Mouse (Mus musculus): Measurements from ENCODE around the gene Mad2l2.
A peak's percentile ranks its signal among the peaks of the same experiment; 100 is the strongest.

Mad2l2 gene

DNA sequence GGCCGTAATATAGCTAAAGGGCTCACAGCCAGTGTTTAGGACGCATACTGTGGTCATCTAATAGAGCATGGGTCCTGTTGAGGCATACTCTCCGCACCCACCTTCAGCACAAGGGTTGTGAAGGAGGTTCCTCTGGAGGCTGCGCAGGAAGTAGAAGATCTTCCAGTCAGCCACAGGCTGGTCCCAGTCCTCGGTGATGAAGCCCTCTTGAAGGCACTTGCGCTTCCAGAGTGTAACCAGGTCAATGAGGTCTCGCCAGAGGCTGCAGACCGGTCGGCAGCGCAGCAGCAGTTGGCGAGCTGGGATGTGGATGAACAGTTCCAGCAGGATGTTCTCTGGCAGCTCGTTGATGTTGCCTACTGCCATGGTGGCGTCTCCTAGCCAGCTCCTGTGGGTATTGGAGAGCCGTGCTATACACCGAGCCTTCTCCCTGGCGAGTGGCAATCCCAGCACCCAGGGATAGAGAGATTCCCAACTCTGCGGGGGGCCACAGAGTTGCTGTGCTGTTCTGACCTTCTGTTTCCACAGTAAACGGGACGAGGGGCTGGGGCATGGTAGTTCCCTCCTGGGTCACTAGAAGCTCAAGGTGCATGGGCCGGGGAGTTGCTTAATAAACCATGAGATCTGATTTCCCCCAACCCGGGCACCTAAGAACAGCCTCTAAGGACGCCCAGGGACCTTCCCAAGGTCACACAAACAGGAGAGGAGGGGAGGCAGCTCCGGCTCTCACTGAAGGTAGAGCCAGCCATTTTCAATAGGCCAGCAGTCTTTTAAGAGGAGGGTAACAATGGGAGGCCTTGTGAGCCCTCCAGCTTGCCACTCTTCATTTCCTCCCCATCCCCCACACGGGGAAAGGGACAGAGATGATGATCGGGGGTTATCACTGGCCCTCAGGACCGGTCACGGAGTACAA is 28.5 kb downstream of the Mad2l2 start:
- H3K4me3 ChIP-seq (replicated peaks; ENCODE audit: low read length): peak overlapping the region; percentile 85
- no peaks in the 10 kb centered on the region for H3K9me3 ChIP-seq (ENCODE audit: low read length)
- H3K4me1 ChIP-seq (replicated peaks; ENCODE audit: low read depth, low read length): peaks cover 77% of the 10 kb centered on the region
- H3K27me3 ChIP-seq (ENCODE audit: insufficient read depth, low read length): peaks cover 30% of the 10 kb centered on the region
- TF ChIP-seq POU5F1 (IDR thresholded peaks at IDR 0.05; ENCODE audit: borderline replicate concordance, low read length) (no peak), CTCF (conservative IDR thresholded peaks at IDR 0.05; ENCODE audit: low read length) (no peak), NANOG (IDR thresholded peaks at IDR 0.05; ENCODE audit: borderline replicate concordance, low read length) (no peak)
- H3K36me3 ChIP-seq (ENCODE audit: insufficient read depth, low read length): peaks cover 34% of the 10 kb centered on the region

DNA sequence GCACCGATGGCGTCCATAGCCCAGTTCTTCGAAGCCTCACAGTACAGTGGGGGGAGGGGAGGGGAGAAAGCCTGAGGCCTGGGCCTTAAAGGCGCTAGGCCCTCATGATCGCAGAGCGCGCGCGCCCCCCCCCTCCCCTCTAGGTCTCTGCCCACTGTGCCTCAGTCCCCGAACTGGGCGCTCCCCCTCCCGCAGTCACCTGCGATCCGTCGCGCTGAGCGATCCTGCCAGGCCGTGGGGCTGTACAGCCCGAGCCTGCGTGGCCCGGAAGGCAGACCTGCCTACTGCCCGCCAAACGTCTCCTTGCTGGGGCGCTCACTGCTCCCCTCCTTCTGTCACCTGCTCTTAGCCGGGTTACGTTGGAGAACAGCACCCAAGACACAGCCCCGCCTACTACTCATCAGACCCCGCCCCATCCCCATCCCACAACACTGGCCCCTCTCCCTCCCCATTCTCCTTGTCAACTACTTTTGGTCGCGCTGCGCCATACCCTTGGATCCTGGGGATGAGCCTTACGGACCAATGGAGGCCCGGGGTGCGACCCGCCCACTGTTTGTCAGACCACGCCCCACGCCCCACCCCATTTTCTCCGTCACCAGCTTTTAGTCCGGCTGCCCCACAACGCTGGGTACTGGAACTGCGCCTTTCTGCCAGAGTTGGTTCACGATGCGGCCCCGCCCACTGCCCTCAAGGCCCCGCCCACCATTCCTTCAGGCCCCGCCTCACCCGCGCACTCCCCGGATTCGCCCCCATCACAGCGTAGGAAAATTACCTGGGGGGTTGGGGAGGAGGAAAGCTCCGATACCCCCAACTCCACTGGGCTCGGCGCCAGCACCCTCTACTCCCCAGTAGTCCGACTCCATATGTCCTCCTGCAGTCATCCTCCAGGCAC is 29.6 kb downstream of the Mad2l2 start:
- peaks cover 30% of the 10 kb centered on the region for H3K36me3 ChIP-seq (ENCODE audit: insufficient read depth, low read length)
- H3K9me3 ChIP-seq (ENCODE audit: low read length): no peaks in the 10 kb centered on the region
- peaks cover 75% of the 10 kb centered on the region for H3K4me1 ChIP-seq (replicated peaks; ENCODE audit: low read depth, low read length)
- TF ChIP-seq CTCF (conservative IDR thresholded peaks at IDR 0.05; ENCODE audit: low read length): no peak
- no peak for TF ChIP-seq POU5F1 (IDR thresholded peaks at IDR 0.05; ENCODE audit: borderline replicate concordance, low read length)
- no peak for TF ChIP-seq NANOG (IDR thresholded peaks at IDR 0.05; ENCODE audit: borderline replicate concordance, low read length)
- peaks cover 40% of the 10 kb centered on the region for H3K27me3 ChIP-seq (ENCODE audit: insufficient read depth, low read length)
- H3K4me3 ChIP-seq (replicated peaks; ENCODE audit: low read length): peak overlapping the region; percentile 85

DNA sequence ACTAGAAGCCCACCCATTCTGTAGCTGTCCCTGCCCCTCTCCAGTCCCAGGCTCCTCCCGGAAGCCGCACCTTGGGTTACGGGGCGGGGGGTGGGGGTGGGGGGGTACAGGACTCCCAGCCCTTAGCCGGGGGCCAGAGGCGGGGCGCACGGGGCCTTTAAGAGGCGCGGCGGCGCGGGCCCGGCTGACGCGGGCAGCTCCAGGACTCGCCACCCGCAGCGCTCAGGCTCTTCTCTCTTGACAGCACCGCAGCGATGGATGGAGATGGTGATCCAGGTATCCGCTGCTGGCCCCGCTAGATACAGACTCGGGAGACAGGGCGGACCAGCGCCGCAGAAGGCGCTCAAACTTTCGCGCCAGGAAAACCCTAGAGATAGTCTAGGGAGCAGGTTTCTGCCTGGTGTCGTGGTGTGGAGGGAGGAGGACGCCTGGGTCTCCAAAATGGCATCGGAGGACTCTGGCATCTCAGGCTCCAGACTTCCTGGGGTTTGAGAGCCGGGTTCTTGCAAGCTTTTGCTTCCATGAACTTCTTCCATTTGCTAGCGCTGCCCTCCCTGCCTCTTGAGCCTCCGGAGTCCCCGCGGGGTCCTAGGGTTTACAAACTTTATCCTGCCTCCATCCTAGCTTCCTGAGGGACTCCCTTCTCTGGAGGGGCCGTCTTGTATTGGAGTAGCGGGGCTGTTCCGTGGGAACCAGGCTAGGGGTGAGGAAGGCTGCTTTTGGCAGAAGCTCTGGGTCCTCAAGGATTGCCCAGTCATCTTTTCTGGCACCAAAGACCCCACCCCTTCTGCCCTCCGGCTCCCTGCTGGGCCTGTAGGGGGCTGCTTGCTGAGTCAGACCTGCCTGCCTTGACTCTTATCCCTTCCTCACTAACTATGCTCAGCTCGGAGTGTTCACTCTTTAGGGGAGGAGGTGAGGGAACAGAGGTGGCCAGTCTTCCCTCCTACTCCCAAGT is 30.5 kb downstream of the Mad2l2 start, which contains the start of the genes Fbxo44 and Fbxo2:
TSS of gene Fbxo44 (minus strand) at position 47 of the 955 bp plus-strand sequence.
TSS of gene Fbxo2 (plus strand) at position 186 of the 955 bp plus-strand sequence.
- peaks cover 22% of the 10 kb centered on the region for H3K36me3 ChIP-seq (ENCODE audit: insufficient read depth, low read length)
- TF ChIP-seq NANOG (IDR thresholded peaks at IDR 0.05; ENCODE audit: borderline replicate concordance, low read length): no peak
- TF ChIP-seq CTCF (conservative IDR thresholded peaks at IDR 0.05; ENCODE audit: low read length): no peak
- no peak for TF ChIP-seq POU5F1 (IDR thresholded peaks at IDR 0.05; ENCODE audit: borderline replicate concordance, low read length)
- peak within 1 kb of the TSS; percentile 85 for H3K4me3 ChIP-seq (replicated peaks; ENCODE audit: low read length)
- H3K27me3 ChIP-seq (ENCODE audit: insufficient read depth, low read length): peaks cover 50% of the 10 kb centered on the region
- H3K9me3 ChIP-seq (ENCODE audit: low read length): no peaks in the 10 kb centered on the region
- peaks cover 75% of the 10 kb centered on the region for H3K4me1 ChIP-seq (replicated peaks; ENCODE audit: low read depth, low read length)

DNA sequence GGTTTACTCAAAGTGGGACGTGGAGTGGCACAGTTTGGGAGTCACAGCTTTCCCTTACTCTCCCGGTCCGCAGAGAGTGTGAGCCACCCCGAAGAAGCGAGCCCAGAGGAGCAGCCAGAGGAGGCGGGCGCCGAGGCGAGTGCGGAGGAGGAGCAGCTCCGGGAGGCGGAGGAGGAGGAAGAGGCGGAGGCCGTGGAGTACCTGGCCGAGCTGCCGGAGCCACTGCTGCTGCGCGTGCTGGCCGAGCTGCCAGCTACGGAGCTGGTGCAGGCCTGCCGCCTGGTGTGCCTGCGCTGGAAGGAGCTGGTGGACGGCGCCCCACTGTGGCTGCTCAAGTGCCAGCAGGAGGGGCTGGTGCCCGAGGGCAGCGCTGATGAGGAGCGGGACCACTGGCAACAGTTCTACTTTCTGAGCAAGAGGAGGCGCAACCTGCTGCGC is 33.8 kb downstream of the Mad2l2 start:
- no peaks in the 10 kb centered on the region for H3K9me3 ChIP-seq (ENCODE audit: low read length)
- peaks cover 61% of the 10 kb centered on the region for H3K4me1 ChIP-seq (replicated peaks; ENCODE audit: low read depth, low read length)
- H3K27me3 ChIP-seq (ENCODE audit: insufficient read depth, low read length): peaks cover 57% of the 10 kb centered on the region
- H3K4me3 ChIP-seq (replicated peaks; ENCODE audit: low read length): peak overlapping the region; percentile 72
- no peaks in the 10 kb centered on the region for H3K36me3 ChIP-seq (ENCODE audit: insufficient read depth, low read length)
- TF ChIP-seq CTCF (conservative IDR thresholded peaks at IDR 0.05; ENCODE audit: low read length): no peak
- TF ChIP-seq NANOG (IDR thresholded peaks at IDR 0.05; ENCODE audit: borderline replicate concordance, low read length): no peak
- no peak for TF ChIP-seq POU5F1 (IDR thresholded peaks at IDR 0.05; ENCODE audit: borderline replicate concordance, low read length)

DNA sequence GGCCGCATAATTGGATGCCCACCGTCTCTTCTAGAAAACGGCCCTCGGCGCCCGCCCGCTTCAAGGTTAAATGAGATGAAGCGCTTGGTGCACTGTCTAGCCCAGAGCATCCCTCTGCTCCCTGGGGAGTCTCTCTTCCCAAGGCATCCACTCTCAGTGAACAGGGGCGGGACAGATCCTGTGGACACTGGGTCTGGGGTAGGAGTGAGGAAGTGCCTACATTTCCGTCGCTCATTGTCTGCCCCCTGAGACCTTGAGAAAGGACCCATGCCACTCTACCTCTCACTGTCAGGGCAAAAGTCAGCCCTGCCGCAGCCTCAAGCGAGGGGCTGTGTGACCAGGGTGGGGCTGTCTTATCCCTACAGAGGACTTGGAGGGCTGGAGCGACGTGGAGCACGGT is 34.3 kb downstream of the Mad2l2 start:
- Histone ChIP-seq H3K36me3 (ENCODE audit: insufficient read depth, low read length) (no peaks in the 10 kb centered on the region), H3K27me3 (ENCODE audit: insufficient read depth, low read length) (peaks cover 57% of the 10 kb centered on the region), H3K4me3 (replicated peaks; ENCODE audit: low read length) (peak overlapping the region; percentile 72), H3K4me1 (replicated peaks; ENCODE audit: low read depth, low read length) (peaks cover 63% of the 10 kb centered on the region), H3K9me3 (ENCODE audit: low read length) (no peaks in the 10 kb centered on the region)
- TF ChIP-seq CTCF (conservative IDR thresholded peaks at IDR 0.05; ENCODE audit: low read length): no peak
- TF ChIP-seq POU5F1 (IDR thresholded peaks at IDR 0.05; ENCODE audit: borderline replicate concordance, low read length): no peak
- TF ChIP-seq NANOG (IDR thresholded peaks at IDR 0.05; ENCODE audit: borderline replicate concordance, low read length): no peak

DNA sequence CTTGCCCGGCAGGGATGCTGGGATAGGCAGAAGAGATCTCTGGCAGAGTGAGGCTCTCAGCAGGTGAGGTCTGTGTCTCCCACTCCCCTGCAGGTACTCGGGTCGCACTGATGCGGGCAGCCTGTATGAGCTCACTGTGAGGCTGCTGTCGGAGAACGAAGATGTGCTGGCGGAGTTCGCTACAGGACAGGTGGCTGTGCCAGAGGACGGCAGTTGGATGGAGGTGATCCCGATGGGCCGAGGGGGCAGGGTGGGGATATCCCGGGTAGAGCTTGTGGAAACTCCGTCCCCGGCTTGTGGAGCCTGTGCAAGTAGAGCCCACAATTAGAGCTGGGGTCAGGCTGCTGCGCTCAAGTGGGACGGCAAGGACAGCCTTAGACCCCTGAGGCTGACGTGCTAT is 35.4 kb downstream of the Mad2l2 start:
- Histone ChIP-seq H3K36me3 (ENCODE audit: insufficient read depth, low read length) (no peaks in the 10 kb centered on the region), H3K9me3 (ENCODE audit: low read length) (no peaks in the 10 kb centered on the region), H3K4me3 (replicated peaks; ENCODE audit: low read length) (peak overlapping the region; percentile 51), H3K27me3 (ENCODE audit: insufficient read depth, low read length) (peaks cover 55% of the 10 kb centered on the region), H3K4me1 (replicated peaks; ENCODE audit: low read depth, low read length) (peaks cover 73% of the 10 kb centered on the region)
- TF ChIP-seq CTCF (conservative IDR thresholded peaks at IDR 0.05; ENCODE audit: low read length) (no peak), NANOG (IDR thresholded peaks at IDR 0.05; ENCODE audit: borderline replicate concordance, low read length) (no peak), POU5F1 (IDR thresholded peaks at IDR 0.05; ENCODE audit: borderline replicate concordance, low read length) (no peak)

DNA sequence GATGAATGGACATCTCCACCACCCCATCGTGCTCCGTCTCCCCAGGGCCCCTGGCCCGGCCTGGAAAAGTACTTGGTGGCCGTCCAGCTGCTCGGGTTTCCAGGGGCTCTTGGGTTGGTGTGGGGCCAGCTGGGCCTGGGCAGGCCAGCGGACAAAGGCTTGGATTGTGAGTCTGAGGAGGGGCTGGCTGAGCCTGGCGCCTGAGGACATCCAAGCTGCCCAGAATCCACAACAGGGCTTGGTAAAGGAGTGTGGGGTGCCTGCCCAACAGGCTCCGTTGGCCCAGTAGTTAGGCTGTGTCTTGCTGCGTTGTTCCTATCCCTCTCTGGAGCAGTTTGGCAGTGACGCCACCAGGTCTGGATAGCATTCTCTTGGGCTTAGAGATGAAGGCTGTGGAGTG is 36.2 kb downstream of the Mad2l2 start:
- H3K4me1 ChIP-seq (replicated peaks; ENCODE audit: low read depth, low read length): peaks cover 66% of the 10 kb centered on the region
- TF ChIP-seq CTCF (conservative IDR thresholded peaks at IDR 0.05; ENCODE audit: low read length) (no peak), POU5F1 (IDR thresholded peaks at IDR 0.05; ENCODE audit: borderline replicate concordance, low read length) (no peak), NANOG (IDR thresholded peaks at IDR 0.05; ENCODE audit: borderline replicate concordance, low read length) (no peak)

More for the DNA sequence above, 36.2 kb downstream of the Mad2l2 start:
- Histone ChIP-seq H3K36me3 (ENCODE audit: insufficient read depth, low read length) (no peaks in the 10 kb centered on the region), H3K9me3 (ENCODE audit: low read length) (no peaks in the 10 kb centered on the region), H3K4me3 (replicated peaks; ENCODE audit: low read length) (peak overlapping the region; percentile 46), H3K27me3 (ENCODE audit: insufficient read depth, low read length) (peaks cover 48% of the 10 kb centered on the region)
